Mouse (Mus musculus) frontal cortex, postnatal 14 days (tissue): ENCODE results near the gene Fam187a.

Source experiments
- DNase-seq, 2 experiments: peaks; one replicate each; pipeline ENCODE4 v3.0.0; 2022; ENCODE audit warnings: low spot score in 2 of 2

The Fam187a gene

DNA sequence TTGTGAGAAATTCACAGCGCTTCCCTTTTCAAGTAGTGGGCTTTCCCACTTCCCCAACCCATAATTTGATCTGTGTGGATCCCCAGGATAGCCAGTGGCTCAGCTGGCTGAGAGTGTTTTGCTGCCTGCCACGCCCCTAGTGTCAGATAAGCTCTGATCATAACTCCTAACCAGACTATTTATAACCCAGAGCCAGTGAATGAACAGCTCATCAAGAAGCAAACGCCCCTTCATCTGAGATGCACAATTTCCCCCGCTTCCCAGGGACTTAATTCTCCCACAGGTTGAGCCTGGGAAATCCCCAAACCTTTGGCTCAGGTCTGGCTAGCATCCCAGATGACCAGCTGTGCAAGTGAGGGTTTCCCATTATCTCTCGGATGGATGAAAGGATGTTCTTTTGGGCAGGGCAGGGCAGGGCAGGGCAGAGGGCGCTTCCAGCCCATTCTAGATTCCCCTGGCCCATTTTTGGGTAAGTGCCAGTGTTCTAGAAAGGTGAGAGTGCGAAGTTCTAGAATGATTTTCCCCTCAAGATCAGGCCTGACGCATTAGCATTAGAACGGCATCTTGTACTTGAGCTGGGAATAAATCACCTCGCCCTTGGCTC lies at the start of gene Fam187a:
TSS of gene Fam187a (plus strand) at position 554 of the 604 bp plus-strand sequence.
- DNase-seq: no peak

- no peak for DNase-seq
Observed at GRCm38 (mm10) chr11:102835549-102835948, 49.4 kb upstream of the Fam187a start, which contains the start of gene Higd1b. TSS of gene Higd1b (plus strand) at chr11:102835849.

DNA sequence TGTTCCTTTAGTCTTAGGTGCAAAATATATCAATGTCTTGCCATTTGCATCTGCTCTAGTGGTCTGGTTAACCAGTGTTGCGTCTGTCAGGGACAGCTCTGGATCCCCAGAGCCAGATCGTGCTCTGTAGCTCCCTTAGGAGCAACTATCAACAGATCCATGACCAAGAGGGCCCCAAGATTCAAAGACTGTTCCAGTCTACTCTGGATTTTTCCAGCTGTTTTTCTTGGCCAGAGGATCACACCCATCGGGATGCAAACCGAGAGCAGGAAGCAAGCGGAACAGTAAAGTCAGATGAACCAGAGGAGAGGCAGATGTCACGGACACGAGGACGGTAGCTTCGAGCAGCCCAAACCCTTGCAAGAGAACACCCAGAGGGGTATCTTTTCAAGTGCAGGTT lies 48.8 kb upstream of the Fam187a start:
- DNase-seq: no peak

GRCm38 (mm10) chr11:102837385-102837784 lies 47.6 kb upstream of the Fam187a start:
- DNase-seq: no peak

- no peak for DNase-seq
Observed at GRCm38 (mm10) chr11:102838126-102838525, 46.8 kb upstream of the Fam187a start.

DNA sequence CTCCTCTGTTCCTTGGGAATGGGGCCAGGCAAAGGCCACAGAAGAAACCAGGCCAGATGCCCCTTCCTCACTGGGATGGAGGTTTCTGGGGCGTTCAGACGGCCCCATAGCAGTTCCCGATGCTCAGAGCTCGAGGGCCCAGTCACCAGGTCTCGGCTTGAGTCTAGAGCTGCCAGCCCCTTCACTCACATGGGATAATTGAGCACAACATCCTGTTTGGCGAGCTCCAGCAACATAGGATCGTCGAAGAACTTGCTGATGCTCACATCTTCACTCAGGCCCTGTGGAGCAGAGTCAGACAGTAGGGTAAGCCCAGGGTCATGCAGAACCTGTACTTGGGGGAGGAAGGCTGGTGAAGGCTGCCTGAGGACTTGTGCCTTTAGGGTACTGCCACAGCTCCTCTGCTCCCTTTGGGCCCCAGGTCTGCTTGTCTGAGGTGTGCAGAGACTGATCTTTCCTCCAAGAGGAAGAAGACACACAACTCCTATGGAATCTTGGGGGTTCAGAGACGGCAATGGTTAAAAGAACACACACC lies 46.3 kb upstream of the Fam187a start:
- no peak for DNase-seq

DNA sequence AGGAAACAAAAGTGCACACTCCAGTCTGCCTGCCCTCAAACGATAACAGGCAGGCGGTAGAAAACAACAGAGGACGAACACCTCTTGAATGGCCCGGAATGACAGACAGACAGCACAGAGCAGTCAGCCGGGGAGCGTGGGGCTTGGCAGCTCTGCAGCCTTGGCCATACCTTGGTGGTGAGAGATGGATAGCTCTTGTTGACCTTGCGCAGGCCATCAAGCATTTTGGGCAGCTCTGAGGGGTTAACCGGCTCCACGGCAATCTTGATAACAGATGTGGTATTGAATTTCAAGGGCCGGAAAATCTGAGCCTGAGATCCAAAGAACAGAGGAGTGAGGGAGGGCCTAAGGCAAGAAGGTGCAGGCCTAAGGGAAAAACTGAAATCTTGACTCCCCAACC lies 39.0 kb upstream of the Fam187a start:
- DNase-seq: no peak

DNA sequence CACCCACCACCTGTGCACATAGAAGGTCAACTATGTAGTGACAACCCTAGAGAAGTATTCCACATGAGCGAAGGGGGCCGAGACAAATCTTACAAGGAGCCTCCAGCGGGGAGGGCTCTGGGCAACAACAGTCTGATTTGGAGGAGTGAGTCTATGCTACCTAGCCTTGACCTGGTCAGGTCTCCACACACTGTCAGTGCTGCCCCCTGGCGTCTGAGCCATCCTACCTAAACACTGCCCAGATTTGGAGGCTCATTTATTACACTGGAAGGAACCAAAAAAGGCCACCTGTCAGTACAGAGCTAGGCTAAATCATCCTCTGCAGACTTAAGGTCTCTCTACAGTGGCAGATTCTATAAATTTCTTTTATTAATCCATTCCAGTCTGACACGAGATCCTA lies 33.1 kb upstream of the Fam187a start:
- no peak for DNase-seq

- no peak for DNase-seq
Observed at GRCm38 (mm10) chr11:102853760-102854159, 31.2 kb upstream of the Fam187a start.

GRCm38 (mm10) chr11:102855941-102856340 lies 29.0 kb upstream of the Fam187a start:
- DNase-seq: no peak

DNA sequence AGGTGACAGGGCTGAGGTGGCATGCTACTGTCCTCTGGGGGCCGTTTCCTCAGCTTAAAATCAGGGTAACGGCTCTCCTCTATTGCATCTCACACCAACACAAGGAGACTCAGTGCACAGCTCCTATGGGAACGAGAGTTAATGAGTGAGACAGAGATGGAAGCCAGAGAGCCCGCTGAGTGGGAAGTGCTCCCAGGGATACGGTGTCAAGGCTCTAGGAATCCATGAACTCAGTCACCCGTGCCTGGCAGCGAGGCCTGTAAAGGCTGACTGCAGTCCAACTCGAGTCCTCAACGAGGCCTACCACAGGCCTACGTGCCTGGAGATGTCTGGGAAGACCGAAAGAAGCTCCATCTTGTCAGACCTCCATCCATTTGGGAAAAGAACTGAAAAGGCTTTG lies 26.0 kb upstream of the Fam187a start:
- no peak for DNase-seq

DNA sequence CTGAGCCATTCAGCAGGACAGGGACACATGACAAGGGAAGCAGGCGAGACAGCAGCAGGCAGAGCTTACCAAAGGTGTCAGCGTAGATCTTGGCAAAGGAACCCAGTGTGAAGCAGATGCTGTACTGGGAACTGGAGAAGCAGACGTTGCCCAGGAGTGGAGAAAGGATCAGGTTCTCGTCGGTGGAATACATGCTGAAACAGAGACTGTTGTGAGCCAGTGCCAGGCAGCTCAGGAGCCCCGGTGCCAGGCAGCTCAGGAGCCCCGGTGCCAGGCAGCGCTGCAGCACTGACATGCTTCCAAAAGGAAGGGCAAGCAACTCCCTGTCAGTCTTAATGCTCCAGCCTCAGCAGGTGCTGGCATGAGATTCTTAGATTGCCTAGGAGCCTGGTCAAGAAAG lies 25.0 kb upstream of the Fam187a start:
- DNase-seq: no peak

- DNase-seq: peak in 1 of 2 experiments; percentile 64
Observed at GRCm38 (mm10) chr11:102864272-102864671, 20.7 kb upstream of the Fam187a start.

- DNase-seq: peak in 1 of 2 experiments; percentile 46
Observed at GRCm38 (mm10) chr11:102874801-102875334, 10.1 kb upstream of the Fam187a start.

DNA sequence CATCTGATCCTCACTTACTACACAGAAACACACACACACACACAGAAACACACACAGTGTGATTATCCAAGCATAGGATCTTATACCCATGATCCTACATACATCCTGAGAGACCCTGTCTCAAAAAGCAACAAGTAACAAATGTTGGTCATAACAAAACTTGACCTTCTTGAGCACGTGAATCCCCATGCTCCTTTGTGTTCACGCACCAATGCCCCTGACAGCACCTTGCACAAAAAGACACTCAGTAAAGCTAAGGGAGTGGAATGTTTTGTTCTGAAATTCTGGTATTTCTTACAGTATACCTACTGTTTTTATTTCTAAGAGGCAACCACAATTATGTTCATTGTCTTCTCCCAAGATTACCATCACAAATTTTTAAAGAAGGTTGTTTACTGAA lies 5.4 kb upstream of the Fam187a start:
- no peak for DNase-seq

- DNase-seq: peak; percentile 90 to 92
Observed at GRCm38 (mm10) chr11:102880585-102881313, 4.2 kb upstream of the Fam187a start, which contains the start of the genes Eftud2 and Ccdc103. TSS of gene Eftud2 (minus strand) at chr11:102880985. TSS of gene Ccdc103 (plus strand) at chr11:102881204.

DNA sequence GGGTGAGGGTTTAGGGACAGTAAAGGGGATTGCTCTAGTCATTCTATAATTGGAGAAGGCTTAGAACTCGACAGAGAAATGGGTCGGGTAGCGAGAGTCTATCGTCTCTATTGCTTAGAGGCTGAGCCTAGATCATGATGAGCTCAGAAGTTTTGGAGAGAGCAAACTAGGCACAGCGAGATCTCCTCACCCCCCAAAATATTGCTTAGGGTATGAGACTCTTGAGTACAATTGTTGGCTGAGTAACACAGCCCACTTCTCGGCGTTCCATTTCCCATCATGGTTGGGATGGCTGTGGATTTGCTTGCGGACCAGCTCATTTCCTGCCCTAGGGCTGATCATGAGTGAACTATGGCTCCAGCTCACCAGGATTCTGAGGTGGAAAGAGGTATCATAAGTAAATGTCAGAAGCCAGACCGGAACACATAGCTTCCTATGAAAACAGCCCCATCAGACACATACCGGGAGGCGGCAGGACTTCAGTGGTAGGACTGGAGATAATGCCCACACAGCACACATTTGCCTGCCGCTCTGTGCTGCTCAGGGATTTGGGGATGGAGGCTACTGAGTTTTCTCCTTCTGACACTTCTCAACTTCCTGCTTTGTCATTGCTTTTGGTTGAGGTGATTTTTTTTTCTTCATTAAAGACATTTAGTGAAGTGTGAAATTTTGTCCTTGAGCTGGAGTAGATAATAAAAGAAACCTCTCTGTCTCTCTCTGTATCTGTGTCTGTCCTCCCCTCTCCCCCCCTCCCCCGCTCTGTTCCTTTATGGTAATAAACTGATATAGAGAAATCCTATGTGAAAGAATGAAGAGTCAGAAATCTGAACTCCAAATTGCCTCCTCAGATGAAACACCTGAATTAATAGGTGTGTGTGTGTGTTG lies 3.4 kb upstream of the Fam187a start:
- DNase-seq: no peak

GRCm38 (mm10) chr11:102887433-102887832 lies 2.5 kb downstream of the Fam187a start:
- DNase-seq: no peak

GRCm38 (mm10) chr11:102888135-102888534 lies 3.2 kb downstream of the Fam187a start:
- DNase-seq: peak in 1 of 2 experiments; percentile 35

GRCm38 (mm10) chr11:102890096-102890495 lies 5.1 kb downstream of the Fam187a start:
- DNase-seq: no peak

GRCm38 (mm10) chr11:102893015-102893651 lies 8.2 kb downstream of the Fam187a start:
- no peak for DNase-seq
